Mouse (Mus musculus): Measurements from ENCODE around the gene Glrx. TPM values are rescaled to one million over a fixed set of nuclear protein-coding genes. Genes with fewer than 3 reads are reported as not detected.

Gene Glrx
- total RNA-seq, 4 experiments from 2014 or later: 48.1 to 55.0 (median 52.4) TPM

GRCm38 (mm10) chr13:75883792-75884191 lies 44.1 kb downstream of the Glrx start:
- DNase-seq (ENCODE audit: low spot score in 2 of 2): no peak

GRCm38 (mm10) chr13:75891868-75892267 lies 52.2 kb downstream of the Glrx start:
- DNase-seq (ENCODE audit: low spot score in 2 of 2): no peak

DNA sequence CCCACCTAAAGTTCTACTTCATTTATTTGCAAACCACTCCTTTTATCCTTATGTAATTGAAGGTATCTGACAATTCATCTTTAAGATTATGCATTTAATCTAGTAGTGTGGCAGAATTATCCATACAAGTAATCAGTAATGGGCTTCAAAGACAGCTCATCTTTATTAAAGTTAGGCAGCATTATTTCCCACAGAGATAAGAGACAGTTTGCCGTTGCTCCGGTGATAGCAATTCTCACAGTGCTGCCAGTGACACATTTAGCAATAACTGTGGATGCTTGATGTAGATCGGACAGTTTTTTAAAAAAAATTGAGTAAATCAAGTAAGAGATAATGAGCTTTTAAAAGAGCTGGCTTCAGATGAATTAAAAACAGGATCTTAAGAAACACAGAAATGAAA lies 52.6 kb downstream of the Glrx start:
- no peak for DNase-seq (ENCODE audit: low spot score in 2 of 2)

DNA sequence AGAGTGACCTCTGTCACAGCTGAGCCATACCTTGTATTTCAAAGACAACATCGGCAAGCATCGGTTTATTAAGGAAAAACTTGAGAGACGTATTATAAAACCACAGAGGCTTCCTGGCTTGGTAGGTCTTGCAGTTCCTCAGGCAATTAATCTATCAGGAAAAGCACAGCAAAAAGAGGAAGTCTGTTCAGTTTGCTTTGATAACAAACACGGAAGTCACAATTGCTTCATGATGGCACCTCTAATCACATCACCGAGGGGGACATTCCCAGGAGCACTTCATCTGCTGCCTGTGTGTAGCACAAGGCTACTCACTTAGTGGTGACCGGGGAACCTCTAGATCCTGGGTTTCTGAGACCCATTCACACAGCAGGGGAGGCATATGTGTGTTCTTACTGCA lies 53.2 kb downstream of the Glrx start:
- no peak for DNase-seq (ENCODE audit: low spot score in 2 of 2)

Other genes starting within 250 kb of the Glrx start
- 10 to 100 TPM; 41.9 to 54.0 (median 49.3) TPM for gene Ell2, start 133.1 kb upstream of the Glrx start, total RNA-seq (2022)
- gene Rhobtb3, start 104.1 kb downstream of the Glrx start, total RNA-seq (2022): 10 to 100 TPM; 16.9 to 19.9 (median 19.5) TPM
- under 1 TPM in 3 of 4 experiments, not detected in 1; 0.35 to 0.80 (median 0.53) TPM for gene Spata9, start 127.3 kb downstream of the Glrx start, total RNA-seq (2022)
- gene Rfesd, start 178.9 kb downstream of the Glrx start, total RNA-seq (2022): 10 to 100 TPM; 18.1 to 20.2 (median 19.4) TPM
- 1 to 10 TPM; 4.8 to 6.0 (median 5.3) TPM for gene Gpr150, start 217.1 kb downstream of the Glrx start, total RNA-seq (2022)